Mouse (Mus musculus) cerebellum, adult (tissue): ENCODE results near the gene Urgcp.

Source experiments
- ATAC-seq: cut with Nextera tagmentation; 2 replicates; pipeline ENCODE4 v1.9.2; 2017; ENCODE audit warnings: mild to moderate bottlenecking, moderate library complexity, mixed read lengths; ENCODE audit not compliant: insufficient number of reproducible peaks, low FRiP score, low TSS enrichment

Gene Urgcp

GRCm38 (mm10) chr11:5716246-5716645, 45.9 kb downstream of the Urgcp start:
- ATAC-seq = no peak

- no peak for ATAC-seq
Observed at GRCm38 (mm10) chr11:5715630-5716105, 46.5 kb downstream of the Urgcp start, which contains the start of gene Mrps24. Gene Mrps24 (minus strand): TSS chr11:5715680.

- ATAC-seq = no peak
Observed at GRCm38 (mm10) chr11:5715179-5715578, 47.0 kb downstream of the Urgcp start.

GRCm38 (mm10) chr11:5707530-5708353, 54.4 kb downstream of the Urgcp start:
- ATAC-seq = peak; percentile 84; the same call in 1 of the 2 replicates

GRCm38 (mm10) chr11:5706874-5707529, 55.2 kb downstream of the Urgcp start:
- peak; percentile 41 for ATAC-seq

GRCm38 (mm10) chr11:5705972-5706371, 56.2 kb downstream of the Urgcp start:
- ATAC-seq = no peak

GRCm38 (mm10) chr11:5703341-5703740, 58.8 kb downstream of the Urgcp start:
- ATAC-seq = no peak

GRCm38 (mm10) chr11:5702957-5703332, 59.2 kb downstream of the Urgcp start:
- ATAC-seq = no peak

GRCm38 (mm10) chr11:5702271-5702956, 59.8 kb downstream of the Urgcp start:
- ATAC-seq = no peak

GRCm38 (mm10) chr11:5701821-5702220, 60.4 kb downstream of the Urgcp start:
- no peak for ATAC-seq

- ATAC-seq = no peak
Observed at GRCm38 (mm10) chr11:5701300-5701699, 60.9 kb downstream of the Urgcp start.

GRCm38 (mm10) chr11:5700808-5701207, 61.4 kb downstream of the Urgcp start:
- ATAC-seq = no peak

- no peak for ATAC-seq
Observed at GRCm38 (mm10) chr11:5691775-5692174, 70.4 kb downstream of the Urgcp start.

- no peak for ATAC-seq
Observed at GRCm38 (mm10) chr11:5684283-5684682, 77.9 kb downstream of the Urgcp start.

GRCm38 (mm10) chr11:5682541-5682940, 79.6 kb downstream of the Urgcp start:
- no peak for ATAC-seq
